Mouse (Mus musculus): ENCODE data around the gene Dnajc5. TPM values are rescaled to one million over a fixed set of nuclear protein-coding genes. Genes with fewer than 3 reads are reported as not detected.

Gene Dnajc5
- total RNA-seq, 4 experiments from 2014 or later, result 105 to 115 (median 108) TPM

Small RNA genes within 50 kb of the gene (microRNA-seq; reads per million reads assigned to microRNA genes)
- gene Mir7006, result 0 reads per million in 2 experiments

Other genes starting within 250 kb of the Dnajc5 start
- gene Gmeb2, start 232.4 kb upstream of the Dnajc5 start, total RNA-seq (2022), result 10 to 100 TPM; 16.0 to 21.6 (median 18.6) TPM
- 10 to 100 TPM; 18.1 to 31.5 (median 20.7) TPM for gene Stmn3, start 206.0 kb upstream of the Dnajc5 start, total RNA-seq (2022)
- gene Rtel1, start 200.7 kb upstream of the Dnajc5 start, total RNA-seq (2022), result 10 to 100 TPM; 26.4 to 74.8 (median 44.5) TPM
- gene Zgpat, start 155.6 kb upstream of the Dnajc5 start, total RNA-seq (2022), result 10 to 100 TPM; 49.1 to 76.4 (median 55.7) TPM
- 10 to 100 TPM; 42.4 to 63.8 (median 57.7) TPM for gene Arfrp1, start 155.1 kb upstream of the Dnajc5 start, total RNA-seq (2022)
- 10 to 100 TPM; 17.2 to 37.4 (median 22.9) TPM for gene Lime1, start 140.4 kb upstream of the Dnajc5 start, total RNA-seq (2022)
- 10 to 100 TPM; 14.0 to 25.1 (median 17.7) TPM for gene Zbtb46, start 61.1 kb upstream of the Dnajc5 start, total RNA-seq (2022)
- not detected for gene Abhd16b, start 27.3 kb upstream of the Dnajc5 start, total RNA-seq (2022)
- gene Tpd52l2, start 23.3 kb upstream of the Dnajc5 start, total RNA-seq (2022), result 100 to 1,000 TPM; 117 to 138 (median 127) TPM
- 100 to 1,000 TPM in 3 of 4 experiments, 10 to 100 TPM in 1; 94.3 to 171 (median 118) TPM for gene Uckl1, start 64.4 kb downstream of the Dnajc5 start, total RNA-seq (2022)
- 10 to 100 TPM; 69.0 to 85.2 (median 76.4) TPM for gene Prpf6, start 71.4 kb downstream of the Dnajc5 start, total RNA-seq (2022)
- 100 to 1,000 TPM in 2 of 4 experiments, 10 to 100 TPM in 2; 52.3 to 113 (median 89.3) TPM for gene Zfp512b, start 72.3 kb downstream of the Dnajc5 start, total RNA-seq (2022)
- 10 to 100 TPM; 16.1 to 33.3 (median 21.8) TPM for gene Samd10, start 78.7 kb downstream of the Dnajc5 start, total RNA-seq (2022)
- under 1 TPM in 1 of 4 experiments, not detected in 3; 0.38 TPM for gene Gm29797, start 136.5 kb downstream of the Dnajc5 start, total RNA-seq (2022)
- gene Sox18, start 151.2 kb downstream of the Dnajc5 start, total RNA-seq (2022), result 10 to 100 TPM; 19.1 to 36.7 (median 32.9) TPM
- 10 to 100 TPM in 2 of 4 experiments, 1 to 10 TPM in 2; 6.6 to 16.4 (median 11.4) TPM for gene Tcea2, start 159.8 kb downstream of the Dnajc5 start, total RNA-seq (2022)
- 10 to 100 TPM; 23.7 to 26.0 (median 25.3) TPM for gene Rgs19, start 173.5 kb downstream of the Dnajc5 start, total RNA-seq (2022)
- gene Lkaaear1, start 178.0 kb downstream of the Dnajc5 start, total RNA-seq (2022), result not detected
- 1 to 10 TPM; 2.3 to 5.9 (median 4.8) TPM for gene Oprl1, start 194.5 kb downstream of the Dnajc5 start, total RNA-seq (2022)
- gene Myt1, start 242.8 kb downstream of the Dnajc5 start, total RNA-seq (2022), result 1 to 10 TPM; 3.0 to 9.3 (median 6.4) TPM